Mouse (Mus musculus): ENCODE measurements around the gene Chrna9. TPM values are rescaled to one million over a fixed set of nuclear protein-coding genes. Genes with fewer than 3 reads are reported as not detected.

Gene Chrna9
- polyA plus RNA-seq (2017; shearing (Covaris generic)): 1 to 10 TPM in 2 of 3 experiments, not detected in 1; 1.6 to 2.0 TPM

GRCm38 (mm10) chr5:65934783-65935182 lies at the start of gene Chrna9:
Gene Chrna9 (plus strand): TSS chr5:65934921.
- no peak for ATAC-seq

- ATAC-seq: no peak
These were observed 48.9 kb upstream of the Chrna9 start for GRCm38 (mm10) chr5:65885699-65886443.

DNA sequence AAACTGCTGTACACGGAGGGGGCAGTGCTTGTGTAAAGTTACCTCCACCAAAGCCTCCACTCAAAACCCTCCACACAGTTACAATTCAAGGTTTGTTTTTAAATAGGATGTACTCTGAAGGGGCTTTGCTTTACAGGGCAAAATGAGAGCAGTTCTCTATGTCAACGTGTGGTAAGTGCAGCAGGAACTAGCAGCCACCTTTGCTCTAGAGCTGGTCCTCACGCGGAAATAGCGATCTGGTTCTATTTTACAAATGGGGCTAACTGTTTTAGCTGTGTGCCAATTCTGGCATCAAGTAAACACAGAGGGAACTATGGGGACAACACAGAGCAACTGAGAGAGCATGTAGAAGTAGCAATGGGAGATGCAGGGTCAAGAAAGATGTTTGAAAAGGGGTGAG lies 46.6 kb upstream of the Chrna9 start:
- peak; percentile 14 for ATAC-seq

DNA sequence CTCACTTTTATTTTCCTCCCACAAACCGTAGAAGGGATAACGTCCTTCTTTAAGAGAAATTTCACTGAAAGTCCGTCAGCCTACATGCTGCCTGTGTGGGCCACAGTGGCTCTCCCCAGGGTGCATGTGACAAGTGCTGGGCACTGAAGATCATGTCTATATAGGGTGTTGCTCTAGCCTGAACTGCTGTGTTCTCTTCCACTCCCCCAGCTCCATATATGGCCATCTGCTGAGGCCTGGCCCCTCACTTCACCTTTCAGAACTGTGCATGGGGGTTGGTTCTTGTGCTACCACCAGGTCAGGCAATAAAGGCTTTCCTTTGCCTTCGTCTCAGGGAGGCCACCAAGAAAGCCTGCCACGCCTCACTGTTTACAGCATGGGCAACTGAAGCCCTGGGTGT lies 45.7 kb upstream of the Chrna9 start:
- peak; percentile 58 for ATAC-seq

DNA sequence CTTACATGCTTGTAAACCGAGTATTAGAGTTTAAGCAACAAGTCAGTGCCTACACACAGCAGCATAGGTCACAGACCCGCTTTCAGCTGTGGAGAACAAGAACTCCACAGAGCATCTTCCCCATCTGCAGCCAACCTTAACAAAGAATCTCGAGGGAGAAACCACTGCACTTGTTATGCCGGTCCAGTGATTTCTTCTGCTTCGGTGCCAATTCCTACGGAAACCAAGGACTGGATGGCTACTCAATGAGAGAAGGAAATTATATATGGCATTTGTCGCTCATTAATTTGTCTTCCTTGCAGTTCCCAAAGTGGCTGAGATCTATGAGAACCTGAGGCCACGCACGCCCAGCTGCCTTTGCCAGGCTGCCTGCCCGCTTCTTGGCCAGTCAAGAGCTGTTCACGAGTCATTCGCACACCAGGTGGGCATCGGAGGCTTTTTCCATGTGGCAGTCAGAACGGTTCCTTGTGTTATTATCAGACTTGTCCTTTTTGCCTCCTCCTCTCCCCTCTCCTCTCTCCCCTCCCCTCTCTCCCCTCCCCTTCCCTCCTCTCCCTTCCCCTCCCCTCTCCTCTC lies 43.4 kb upstream of the Chrna9 start:
- no peak for ATAC-seq

GRCm38 (mm10) chr5:65895121-65895692 lies 39.5 kb upstream of the Chrna9 start:
- ATAC-seq: no peak

GRCm38 (mm10) chr5:65895764-65896163 lies 39.0 kb upstream of the Chrna9 start:
- no peak for ATAC-seq

- ATAC-seq: peak; percentile 65
These were observed 37.0 kb upstream of the Chrna9 start for GRCm38 (mm10) chr5:65897731-65898130.

- no peak for ATAC-seq
These were observed 36.0 kb upstream of the Chrna9 start for GRCm38 (mm10) chr5:65898683-65899082.

DNA sequence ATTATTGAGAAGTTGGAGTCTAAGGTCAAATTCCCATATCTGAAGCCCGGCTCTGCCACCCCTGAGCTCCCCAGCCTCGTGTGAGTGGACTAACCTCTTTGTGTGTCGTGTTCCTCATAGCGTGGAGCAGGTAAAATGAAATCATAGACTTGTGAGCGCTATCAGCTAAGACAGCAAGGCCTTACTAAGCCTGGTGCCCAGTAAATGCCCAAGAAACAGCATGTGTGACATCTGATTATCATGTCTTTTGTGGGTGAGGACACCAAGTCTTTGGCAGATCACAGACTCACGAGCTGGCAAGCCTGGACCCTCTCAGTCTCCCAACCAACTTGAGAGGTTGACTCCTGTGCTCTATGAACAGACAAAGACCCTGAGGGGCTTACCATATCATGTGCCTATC lies 34.6 kb upstream of the Chrna9 start:
- ATAC-seq: no peak

DNA sequence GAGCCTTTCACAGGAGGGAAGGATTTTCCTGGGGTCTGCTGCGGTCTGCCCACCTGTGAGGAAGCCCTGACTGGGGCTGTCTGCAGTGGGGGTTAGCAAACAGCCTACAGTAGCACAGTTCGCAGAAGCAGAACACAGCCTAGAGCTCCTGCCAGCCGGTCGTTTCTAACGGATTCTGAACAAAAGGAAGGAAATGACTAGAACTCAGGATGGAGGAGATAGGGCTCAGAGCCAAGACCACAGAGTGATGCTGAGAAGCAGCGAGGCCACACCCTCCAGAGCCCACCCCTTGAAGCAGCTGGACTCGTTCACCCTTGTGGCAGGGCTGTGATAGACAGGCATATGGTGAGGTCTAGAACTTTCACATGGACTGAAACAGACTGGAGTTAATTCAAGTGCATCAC lies 33.9 kb upstream of the Chrna9 start:
- peak; percentile 70 for ATAC-seq

DNA sequence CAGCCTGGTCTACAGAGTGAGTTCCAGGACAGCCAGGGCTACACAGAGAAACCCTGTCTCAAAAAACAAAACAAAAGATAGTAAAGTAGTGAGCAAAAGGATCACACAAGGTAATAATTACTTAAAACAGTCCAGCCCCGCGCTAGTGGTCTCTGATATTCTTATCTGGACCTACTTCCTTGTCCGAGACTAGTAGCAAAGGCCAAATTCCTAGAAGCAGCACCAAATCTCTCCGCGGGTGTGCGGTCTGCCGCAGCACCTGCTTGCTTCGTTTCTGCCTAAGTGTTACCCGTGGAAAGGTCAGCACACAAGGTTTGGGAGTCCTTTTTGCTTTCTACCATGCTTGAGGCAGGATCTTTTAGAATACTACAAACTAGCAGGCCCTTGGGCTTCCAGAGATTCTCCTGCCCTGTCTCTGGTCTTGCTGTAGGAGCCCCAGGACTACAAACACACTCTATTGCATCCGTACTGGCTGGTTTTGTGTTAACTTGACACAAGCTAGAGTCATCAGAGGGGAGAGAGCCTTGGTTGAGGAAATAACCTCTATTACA lies 32.8 kb upstream of the Chrna9 start:
- ATAC-seq: no peak

DNA sequence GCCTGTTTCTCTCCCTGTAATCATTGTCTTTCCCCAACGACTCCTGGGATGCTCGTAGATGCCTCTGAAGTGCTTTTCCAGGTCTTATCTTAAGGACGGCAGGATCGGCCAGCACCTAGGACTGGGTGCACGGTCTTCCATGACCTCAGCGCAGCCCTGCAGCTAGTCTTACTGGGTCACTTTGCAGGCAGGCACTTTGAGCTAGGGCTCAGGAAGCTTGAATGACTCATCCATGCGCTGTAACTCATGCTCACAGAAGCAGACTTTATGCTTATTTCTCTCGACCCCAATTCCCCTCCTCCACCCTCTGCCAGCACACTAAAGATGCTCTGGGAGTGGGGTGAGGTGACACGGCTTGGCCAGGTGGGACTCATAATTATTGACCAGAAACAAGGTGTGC lies 31.9 kb upstream of the Chrna9 start:
- no peak for ATAC-seq

DNA sequence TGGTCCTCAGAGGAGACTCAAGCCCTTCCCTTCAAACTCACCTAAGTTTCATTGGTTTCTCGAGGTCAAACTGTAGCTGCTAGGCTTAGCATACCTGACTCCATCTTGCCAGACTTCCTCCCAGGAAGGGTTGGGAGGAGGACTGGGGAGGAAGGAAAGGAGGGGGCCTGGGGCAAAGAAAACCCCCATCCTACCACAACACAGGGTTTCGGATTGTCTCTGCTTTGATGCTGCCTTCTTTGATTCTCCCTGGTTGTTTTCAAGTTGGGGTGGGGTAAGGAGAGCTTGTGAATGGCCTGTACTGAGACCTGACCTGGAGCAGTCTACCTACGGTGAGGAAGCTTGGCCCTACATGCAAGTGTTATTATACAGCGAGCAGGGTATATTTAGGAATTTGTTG lies 30.2 kb upstream of the Chrna9 start:
- no peak for ATAC-seq

DNA sequence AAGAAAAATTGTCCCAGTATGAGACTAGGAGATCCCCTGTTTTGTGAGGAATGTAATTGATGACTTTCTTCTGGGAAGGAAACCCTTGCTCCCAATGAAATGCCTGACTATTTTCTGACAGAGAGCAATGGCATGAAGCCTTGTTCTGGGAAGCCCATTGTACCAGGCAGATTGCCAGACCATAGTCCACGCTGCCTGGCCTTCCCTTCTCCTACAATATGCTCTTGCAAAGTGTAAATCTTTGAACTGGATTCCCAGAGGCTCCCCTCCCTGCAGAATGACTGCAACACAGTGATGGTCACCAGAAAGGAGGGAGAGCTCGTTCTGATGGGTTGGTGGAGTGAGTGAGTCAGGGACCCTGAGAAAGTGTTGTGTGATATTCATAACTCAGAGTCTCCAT lies 26.0 kb upstream of the Chrna9 start:
- no peak for ATAC-seq

GRCm38 (mm10) chr5:65909321-65909720 lies 25.4 kb upstream of the Chrna9 start:
- ATAC-seq: no peak

GRCm38 (mm10) chr5:65910398-65910797 lies 24.3 kb upstream of the Chrna9 start:
- peak; percentile 56 for ATAC-seq

GRCm38 (mm10) chr5:65911676-65912075 lies 23.0 kb upstream of the Chrna9 start:
- no peak for ATAC-seq

- peak; percentile 7 for ATAC-seq
These were observed 22.5 kb upstream of the Chrna9 start for GRCm38 (mm10) chr5:65912201-65912600.

GRCm38 (mm10) chr5:65913126-65913525 lies 21.6 kb upstream of the Chrna9 start:
- no peak for ATAC-seq

DNA sequence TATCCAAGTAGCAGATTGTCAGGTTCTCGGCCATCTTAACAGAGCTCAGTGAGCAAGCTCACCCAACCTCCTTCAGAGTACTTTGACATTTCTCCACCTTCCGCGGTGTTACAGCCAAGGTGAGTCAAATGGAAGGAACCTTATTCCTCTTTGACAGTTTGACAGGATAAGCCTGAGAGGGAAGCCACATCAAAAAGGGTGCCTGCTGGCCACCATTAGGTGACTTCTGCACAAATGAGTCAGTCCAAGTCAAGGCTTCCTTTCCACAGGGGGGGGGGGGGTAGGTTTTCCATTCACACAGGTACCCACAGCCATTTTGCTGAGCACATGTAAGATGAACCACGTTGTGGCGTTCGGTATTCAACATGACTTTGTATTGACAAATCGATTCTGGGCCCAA lies 20.4 kb upstream of the Chrna9 start:
- ATAC-seq: peak; percentile 36

- no peak for ATAC-seq
These were observed 17.8 kb upstream of the Chrna9 start for GRCm38 (mm10) chr5:65916930-65917329.

DNA sequence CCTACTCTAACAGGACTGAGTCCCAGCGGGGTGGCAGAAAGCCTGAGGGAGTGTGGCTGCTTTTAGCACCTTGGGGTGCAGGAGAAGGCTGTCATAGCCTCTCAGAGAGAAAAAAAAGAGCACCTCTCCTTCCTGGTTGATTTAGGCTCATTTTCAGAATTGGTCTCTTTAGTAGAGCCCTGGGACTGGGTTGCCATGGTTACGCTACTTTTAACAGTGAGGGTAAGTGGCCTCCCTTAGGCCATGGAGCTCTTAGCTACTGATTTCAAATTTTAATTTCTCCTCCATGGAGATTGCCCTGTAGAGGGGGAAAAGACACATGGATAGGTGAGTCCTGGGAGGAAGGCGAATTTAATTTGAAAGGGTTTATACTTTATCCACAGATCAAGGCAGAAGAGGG lies 16.1 kb upstream of the Chrna9 start:
- ATAC-seq: no peak

DNA sequence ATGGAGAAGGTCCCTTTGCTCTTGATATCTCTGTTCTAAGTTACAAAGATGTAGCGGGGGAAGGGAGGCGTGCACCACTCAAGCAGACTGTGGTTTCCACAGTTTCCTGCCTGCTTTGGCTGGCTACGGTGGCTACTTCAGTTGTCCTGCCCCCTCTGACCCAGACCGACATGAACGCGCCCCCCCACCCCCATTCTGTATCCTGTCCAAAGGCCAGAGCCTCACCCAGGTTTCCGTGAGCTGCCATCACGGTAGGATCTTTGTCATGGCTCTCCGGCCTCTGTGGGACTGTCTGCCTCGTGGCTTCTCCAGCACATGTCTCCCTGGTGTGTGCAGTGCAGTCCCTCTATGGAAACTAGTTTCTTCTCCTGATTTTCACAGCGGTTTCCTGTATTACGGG lies 15.4 kb upstream of the Chrna9 start:
- ATAC-seq: peak; percentile 48
